Mouse (Mus musculus): ENCODE data around the gene Nkx2-9. TPM values are rescaled to one million over a fixed set of nuclear protein-coding genes. Genes with fewer than 3 reads are reported as not detected.
A peak's percentile ranks its signal among the peaks of the same experiment; 100 is the strongest.

The Nkx2-9 gene
- polyA plus RNA-seq (2014; fragmentation: Nextera tagmentation; extraction: Ambion mirVana) = not detected in 2 replicates

- ATAC-seq (ENCODE audit: low FRiP score) (0 out of 2 replicates have a peak, but pooled peaks have one; percentile 18), DNase-seq (ENCODE audit: low spot score) (no peak)
- Histone ChIP-seq H3K4me1 (replicated peaks; ENCODE audit: control insufficient read depth, insufficient read depth, low read length) (peaks cover 8% of the 10 kb centered on the region; the same call in 1 of the 2 replicates), H3K9ac (no peak within 1 kb of the TSS), H3K9me3 (ENCODE audit: control insufficient read depth, low read length) (no peaks in the 10 kb centered on the region), H3K4me2 (replicated peaks) (peak within 1 kb of the TSS; percentile 39), H3K27me3 (ENCODE audit: control insufficient read depth, insufficient read depth, low read length) (peaks cover 95% of the 10 kb centered on the region), H3K4me3 (replicated peaks; ENCODE audit: low read length) (peak within 1 kb of the TSS; percentile 26), H3K36me3 (replicated peaks; ENCODE audit: control insufficient read depth, insufficient read depth) (no peaks in the 10 kb centered on the region), H3K27ac (no peak within 1 kb of the TSS)
- under 1% methylated on average over 40 of the region's 40 CpGs for WGBS
Measured at GRCm38 (mm10) chr12:56612761-56613437, at the start of gene Nkx2-9. Nkx2-9 (minus strand) TSS chr12:56613284.

DNA sequence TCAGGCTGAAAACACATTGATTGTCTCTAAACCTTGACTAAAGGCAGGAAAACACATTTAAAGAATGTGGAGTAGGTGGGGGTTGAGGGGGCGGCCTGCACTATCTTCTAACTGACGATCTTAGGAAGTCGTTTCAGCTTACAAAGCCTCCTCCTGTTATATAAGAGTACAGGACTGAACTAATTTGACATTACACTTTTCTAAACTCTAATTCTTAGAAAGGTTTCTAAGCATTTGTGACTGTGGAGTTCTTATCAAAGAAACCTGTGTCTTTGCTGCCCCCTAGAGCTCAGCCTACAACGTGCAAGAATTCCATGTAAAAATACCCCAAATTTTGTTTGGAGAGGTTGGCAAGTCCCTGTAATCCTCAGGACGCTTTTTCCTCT is 24.1 kb upstream of the Nkx2-9 start:
- Histone ChIP-seq H3K27me3 (ENCODE audit: control insufficient read depth, insufficient read depth, low read length) (peaks cover 32% of the 10 kb centered on the region), H3K36me3 (replicated peaks; ENCODE audit: control insufficient read depth, insufficient read depth) (no peaks in the 10 kb centered on the region), H3K9ac (0 out of 2 replicates have a peak overlapping the region, but pooled peaks have one; percentile 18), H3K27ac (no peak overlapping the region), H3K9me3 (ENCODE audit: control insufficient read depth, low read length) (no peaks in the 10 kb centered on the region), H3K4me1 (replicated peaks; ENCODE audit: control insufficient read depth, insufficient read depth, low read length) (no peaks in the 10 kb centered on the region), H3K4me3 (replicated peaks; ENCODE audit: low read length) (no peak overlapping the region), H3K4me2 (replicated peaks) (peak overlapping the region; percentile 44)
- 11% methylated on average over 5 of the region's 5 CpGs for whole genome bisulfite sequencing
- ATAC-seq (ENCODE audit: low FRiP score) (peak; percentile 43; the same call in 1 of the 2 replicates), DNase-seq (ENCODE audit: low spot score) (peak; percentile 80)

DNA sequence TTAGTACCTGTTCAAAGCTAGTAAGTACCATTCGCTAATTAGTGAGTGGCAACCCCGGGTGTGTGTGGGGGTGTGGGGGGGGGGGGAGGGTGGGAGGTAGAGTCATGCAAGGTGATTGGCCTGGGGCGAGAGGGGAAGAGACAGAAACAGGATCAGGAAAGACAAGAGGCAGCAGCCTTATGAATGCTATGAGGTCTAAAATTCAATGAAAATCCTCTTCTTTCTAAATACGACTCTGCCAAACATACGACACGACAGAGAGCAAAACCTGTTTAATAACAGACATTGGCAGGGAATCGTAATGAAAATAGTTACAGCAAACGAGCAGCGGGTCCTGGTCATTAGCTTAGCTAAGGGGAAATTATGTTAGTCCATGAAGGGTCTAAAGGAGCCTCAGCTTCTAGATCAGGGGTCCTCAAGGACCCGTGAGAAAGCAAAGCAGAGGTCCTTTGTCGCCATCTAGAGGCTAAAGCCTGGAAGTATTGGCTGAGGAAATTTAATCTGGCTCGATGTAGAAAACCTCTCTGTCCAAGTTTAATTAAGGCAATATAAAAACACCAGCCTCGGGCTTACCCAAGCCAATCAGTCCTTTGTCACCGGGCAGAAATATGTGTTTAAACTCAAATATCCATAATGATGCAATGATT is 23.6 kb upstream of the Nkx2-9 start:
- DNase-seq (ENCODE audit: low spot score) (peak; percentile 89), ATAC-seq (ENCODE audit: low FRiP score) (peak; percentile 82)
- no peaks in the 10 kb centered on the region for H3K9me3 ChIP-seq (ENCODE audit: control insufficient read depth, low read length)
- H3K4me1 ChIP-seq (replicated peaks; ENCODE audit: control insufficient read depth, insufficient read depth, low read length) = no peaks in the 10 kb centered on the region
- H3K9ac ChIP-seq = 0 out of 2 replicates have a peak overlapping the region, but pooled peaks have one; percentile 18
- H3K27ac ChIP-seq = no peak overlapping the region
- 27% methylated on average over 14 of the region's 14 CpGs for WGBS
- peak overlapping the region; percentile 44 for H3K4me2 ChIP-seq (replicated peaks)
- H3K4me3 ChIP-seq (replicated peaks; ENCODE audit: low read length) = no peak overlapping the region
- no peaks in the 10 kb centered on the region for H3K36me3 ChIP-seq (replicated peaks; ENCODE audit: control insufficient read depth, insufficient read depth)
- H3K27me3 ChIP-seq (ENCODE audit: control insufficient read depth, insufficient read depth, low read length) = peaks cover 35% of the 10 kb centered on the region

GRCm38 (mm10) chr12:56616088-56616487 is 3.0 kb upstream of the Nkx2-9 start:
- H3K4me3 ChIP-seq (replicated peaks; ENCODE audit: low read length) = no peak overlapping the region
- no peak overlapping the region for H3K9ac ChIP-seq
- no peaks in the 10 kb centered on the region for H3K36me3 ChIP-seq (replicated peaks; ENCODE audit: control insufficient read depth, insufficient read depth)
- H3K27ac ChIP-seq = no peak overlapping the region
- no peak overlapping the region for H3K4me2 ChIP-seq (replicated peaks)
- peaks cover 95% of the 10 kb centered on the region for H3K27me3 ChIP-seq (ENCODE audit: control insufficient read depth, insufficient read depth, low read length)
- H3K4me1 ChIP-seq (replicated peaks; ENCODE audit: control insufficient read depth, insufficient read depth, low read length) = peaks cover 8% of the 10 kb centered on the region; the same call in 1 of the 2 replicates
- 18% methylated on average over 1 of the region's 1 CpGs for WGBS
- H3K9me3 ChIP-seq (ENCODE audit: control insufficient read depth, low read length) = no peaks in the 10 kb centered on the region
- ATAC-seq (ENCODE audit: low FRiP score) (no peak), DNase-seq (ENCODE audit: low spot score) (no peak)

DNA sequence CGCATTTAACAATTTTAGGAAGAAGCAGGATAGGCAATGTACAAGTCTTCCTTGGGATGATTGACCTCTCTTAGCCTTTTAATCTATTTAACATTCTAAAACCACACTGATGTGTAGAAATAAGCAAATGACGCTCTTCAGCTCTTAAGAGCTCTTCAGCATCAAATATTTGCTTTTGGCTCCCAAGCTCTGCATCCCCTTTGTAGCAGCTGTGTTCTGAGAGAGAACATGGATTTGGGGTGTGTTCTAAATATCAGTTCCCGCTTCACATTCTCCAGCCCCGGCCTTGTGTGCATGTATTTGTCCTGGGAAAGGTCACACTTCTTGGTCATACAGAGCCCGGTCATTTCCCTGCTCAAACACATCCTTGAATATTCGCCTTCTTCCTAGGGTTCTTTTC is 2.3 kb upstream of the Nkx2-9 start:
- DNase-seq (ENCODE audit: low spot score) (no peak), ATAC-seq (ENCODE audit: low FRiP score) (no peak)
- Histone ChIP-seq H3K9ac (no peak overlapping the region), H3K4me3 (replicated peaks; ENCODE audit: low read length) (no peak overlapping the region), H3K27ac (no peak overlapping the region), H3K36me3 (replicated peaks; ENCODE audit: control insufficient read depth, insufficient read depth) (no peaks in the 10 kb centered on the region), H3K4me1 (replicated peaks; ENCODE audit: control insufficient read depth, insufficient read depth, low read length) (peaks cover 8% of the 10 kb centered on the region; the same call in 1 of the 2 replicates), H3K27me3 (ENCODE audit: control insufficient read depth, insufficient read depth, low read length) (peaks cover 95% of the 10 kb centered on the region), H3K9me3 (ENCODE audit: control insufficient read depth, low read length) (no peaks in the 10 kb centered on the region), H3K4me2 (replicated peaks) (no peak overlapping the region)
- WGBS = 6% methylated on average over 6 of the region's 6 CpGs

DNA sequence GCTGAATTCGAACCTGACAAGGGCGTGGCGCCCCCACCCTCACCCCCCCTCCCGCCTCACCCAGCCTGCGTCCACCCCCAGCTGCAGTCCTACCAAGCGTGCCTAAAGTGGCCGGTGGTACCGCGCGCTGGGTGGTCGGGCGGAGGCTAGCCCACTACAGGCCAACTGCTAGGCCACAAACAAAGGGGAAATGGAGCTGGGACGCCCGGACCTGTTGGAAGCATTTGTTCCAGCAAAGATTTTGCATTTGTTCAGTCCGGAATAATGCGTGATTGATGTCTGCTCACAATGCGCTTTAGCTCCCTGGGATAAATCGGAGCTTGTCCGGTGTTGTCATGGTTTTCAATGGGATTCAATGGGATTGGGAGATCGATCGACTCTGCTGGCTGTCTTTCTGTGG is 1.4 kb upstream of the Nkx2-9 start:
- WGBS = under 1% methylated on average over 21 of the region's 21 CpGs
- ATAC-seq (ENCODE audit: low FRiP score) = no peak
- Histone ChIP-seq H3K27ac (no peak overlapping the region), H3K36me3 (replicated peaks; ENCODE audit: control insufficient read depth, insufficient read depth) (no peaks in the 10 kb centered on the region), H3K27me3 (ENCODE audit: control insufficient read depth, insufficient read depth, low read length) (peaks cover 95% of the 10 kb centered on the region), H3K4me2 (replicated peaks) (no peak overlapping the region), H3K4me1 (replicated peaks; ENCODE audit: control insufficient read depth, insufficient read depth, low read length) (peaks cover 8% of the 10 kb centered on the region; the same call in 1 of the 2 replicates), H3K4me3 (replicated peaks; ENCODE audit: low read length) (no peak overlapping the region), H3K9me3 (ENCODE audit: control insufficient read depth, low read length) (no peaks in the 10 kb centered on the region), H3K9ac (no peak overlapping the region)
- DNase-seq (ENCODE audit: low spot score) = no peak

GRCm38 (mm10) chr12:56613916-56614510 is 929 bp upstream of the Nkx2-9 start:
- WGBS = 2% methylated on average over 14 of the region's 14 CpGs

GRCm38 (mm10) chr12:56613438-56613830 is 350 bp upstream of the Nkx2-9 start:
- Histone ChIP-seq H3K4me1 (replicated peaks; ENCODE audit: control insufficient read depth, insufficient read depth, low read length) (peaks cover 8% of the 10 kb centered on the region; the same call in 1 of the 2 replicates), H3K4me2 (replicated peaks) (no peak overlapping the region), H3K27me3 (ENCODE audit: control insufficient read depth, insufficient read depth, low read length) (peaks cover 95% of the 10 kb centered on the region), H3K27ac (no peak overlapping the region), H3K9me3 (ENCODE audit: control insufficient read depth, low read length) (no peaks in the 10 kb centered on the region), H3K9ac (no peak overlapping the region), H3K4me3 (replicated peaks; ENCODE audit: low read length) (no peak overlapping the region), H3K36me3 (replicated peaks; ENCODE audit: control insufficient read depth, insufficient read depth) (no peaks in the 10 kb centered on the region)
- WGBS = 2% methylated on average over 6 of the region's 6 CpGs
- DNase-seq (ENCODE audit: low spot score) = no peak
- ATAC-seq (ENCODE audit: low FRiP score) = no peak

More at GRCm38 (mm10) chr12:56613916-56614510, 929 bp upstream of the Nkx2-9 start:
- no peak overlapping the region for H3K4me3 ChIP-seq (replicated peaks; ENCODE audit: low read length)
- no peaks in the 10 kb centered on the region for H3K36me3 ChIP-seq (replicated peaks; ENCODE audit: control insufficient read depth, insufficient read depth)
- no peak for DNase-seq (ENCODE audit: low spot score)
- H3K9me3 ChIP-seq (ENCODE audit: control insufficient read depth, low read length) = no peaks in the 10 kb centered on the region
- no peak for ATAC-seq (ENCODE audit: low FRiP score)
- H3K4me1 ChIP-seq (replicated peaks; ENCODE audit: control insufficient read depth, insufficient read depth, low read length) = peaks cover 8% of the 10 kb centered on the region; the same call in 1 of the 2 replicates
- H3K27ac ChIP-seq = no peak overlapping the region
- no peak overlapping the region for H3K4me2 ChIP-seq (replicated peaks)
- H3K9ac ChIP-seq = no peak overlapping the region
- peaks cover 95% of the 10 kb centered on the region for H3K27me3 ChIP-seq (ENCODE audit: control insufficient read depth, insufficient read depth, low read length)

GRCm38 (mm10) chr12:56612349-56612735 is 742 bp downstream of the Nkx2-9 start:
- under 1% methylated on average over 10 of the region's 10 CpGs for WGBS

More at GRCm38 (mm10) chr12:56612349-56612735, 742 bp downstream of the Nkx2-9 start:
- Histone ChIP-seq H3K9me3 (ENCODE audit: control insufficient read depth, low read length) (no peaks in the 10 kb centered on the region), H3K36me3 (replicated peaks; ENCODE audit: control insufficient read depth, insufficient read depth) (no peaks in the 10 kb centered on the region), H3K4me1 (replicated peaks; ENCODE audit: control insufficient read depth, insufficient read depth, low read length) (peaks cover 8% of the 10 kb centered on the region; the same call in 1 of the 2 replicates), H3K27me3 (ENCODE audit: control insufficient read depth, insufficient read depth, low read length) (peaks cover 95% of the 10 kb centered on the region), H3K27ac (no peak overlapping the region), H3K9ac (no peak overlapping the region), H3K4me3 (replicated peaks; ENCODE audit: low read length) (peak overlapping the region; percentile 26), H3K4me2 (replicated peaks) (peak overlapping the region; percentile 39)
- ATAC-seq (ENCODE audit: low FRiP score) (no peak), DNase-seq (ENCODE audit: low spot score) (no peak)
